Mouse (Mus musculus) lung, embryonic 14.5 days (tissue): ENCODE results near the gene Wdr82. TPM values are rescaled to one million over a fixed set of nuclear protein-coding genes. Genes with fewer than 3 reads are reported as not detected.

Source experiments
- ATAC-seq: fragments of 200-750 bp; cut with Nextera tagmentation; 2 replicates; pipeline ENCODE4 v1.8.0; 2017; ENCODE audit warnings: mild to moderate bottlenecking, moderate TSS enrichment, moderate library complexity; ENCODE audit not compliant: insufficient read depth
- DNase-seq: peaks from one replicate; pipeline ENCODE4 v3.0.0-alpha.2; 2015
- H3K27ac ChIP-seq: fragments of 300-500 bp; sonication (generic); 2 replicates; pipeline ENCODE4 v1.5.1; 2014; ENCODE audit warnings: low read depth, mild to moderate bottlenecking, moderate library complexity
- H3K27me3 ChIP-seq: fragments of 300-500 bp; sonication (generic); 2 replicates; pipeline ENCODE4 v1.6.1; 2014; ENCODE audit warnings: low read length, control low read depth; ENCODE audit not compliant: insufficient read depth
- H3K36me3 ChIP-seq: fragments of 300-500 bp; sonication (generic); 2 replicates; pipeline ENCODE4 v1.6.1; 2014; ENCODE audit warnings: control low read depth; ENCODE audit not compliant: insufficient read depth
- H3K4me1 ChIP-seq: fragments of 300-500 bp; sonication (generic); 2 replicates; pipeline ENCODE4 v1.6.1; 2014; ENCODE audit warnings: antibody characterized with exemption, control low read depth; ENCODE audit not compliant: insufficient read depth
- H3K4me2 ChIP-seq: fragments of 300-500 bp; sonication (generic); 2 replicates; pipeline ENCODE4 v1.6.1; 2014; ENCODE audit warnings: mild to moderate bottlenecking
- H3K4me3 ChIP-seq: fragments of 300-500 bp; sonication (generic); 2 replicates; pipeline ENCODE4 v1.5.1; 2014; ENCODE audit warnings: low read depth, low read length
- H3K9ac ChIP-seq: fragments of 300-500 bp; sonication (generic); 2 replicates; pipeline ENCODE4 v1.6.1; 2014
- H3K9me3 ChIP-seq: fragments of 300-500 bp; sonication (generic); 2 replicates; pipeline ENCODE4 v1.6.1; 2016; ENCODE audit warnings: low read depth, low read length, control low read depth
- CTCF ChIP-seq: IDR thresholded peaks from 2 replicates; pipeline ENCODE4 v1.5.1; 2016; ENCODE audit warnings: antibody characterized with exemption, low read depth
- WGBS: fragments of 180-500 bp; shearing (Covaris S2); extraction: QIAGEN DNeasy Blood & Tissue Kit; methylation state at CpG from one replicate; pipeline ENCODE4 v1.1.7; 2014; 5-methylcytosine and 5-hydroxymethylcytosine counted together
- polyA plus RNA-seq: library from polyadenylated mRNA; unstranded; fragments of >200 nt; fragmentation: Nextera tagmentation; extraction: Ambion mirVana; gene quantifications from 2 replicates; pipeline ENCODE4 v1.2.1, GENCODE M21; 2014

Wdr82 gene
- polyA plus RNA-seq, 1 experiment from 2014 or later = 26.9 TPM

- ATAC-seq (no peak), DNase-seq (no peak)
- H3K4me3 ChIP-seq = no peak overlapping the region
- no peak for TF ChIP-seq CTCF
- peaks cover 10% of the 10 kb centered on the region; the same call in 1 of the 2 replicates for H3K27me3 ChIP-seq
- no peaks in the 10 kb centered on the region for H3K9me3 ChIP-seq
- H3K4me2 ChIP-seq = no peak overlapping the region
- H3K36me3 ChIP-seq = no peaks in the 10 kb centered on the region
- no peak overlapping the region for H3K9ac ChIP-seq
- no peak overlapping the region for H3K27ac ChIP-seq
- peaks cover 6% of the 10 kb centered on the region for H3K4me1 ChIP-seq
- 76% methylated on average over 4 of the region's 4 CpGs for WGBS
These were observed 52.3 kb downstream of the Wdr82 start for GRCm38 (mm10) chr9:106222994-106223393.

- DNase-seq = no peak
- peak overlapping the region; percentile 36 for H3K4me3 ChIP-seq
- no peak for TF ChIP-seq CTCF
- H3K27me3 ChIP-seq = peaks cover 10% of the 10 kb centered on the region; the same call in 1 of the 2 replicates
- H3K27ac ChIP-seq = no peak overlapping the region; the same call in 1 of the 2 replicates
- ATAC-seq = peak; percentile 19
- WGBS = 55% methylated on average over 24 of the region's 24 CpGs
- H3K9me3 ChIP-seq = no peaks in the 10 kb centered on the region
- H3K4me2 ChIP-seq = peak overlapping the region; percentile 68
- peaks cover 6% of the 10 kb centered on the region for H3K4me1 ChIP-seq
- H3K36me3 ChIP-seq = no peaks in the 10 kb centered on the region
- H3K9ac ChIP-seq = peak overlapping the region; percentile 44
These were observed 54.9 kb downstream of the Wdr82 start for GRCm38 (mm10) chr9:106225469-106226150.

GRCm38 (mm10) chr9:106226151-106226682 lies 55.5 kb downstream of the Wdr82 start:
- Histone ChIP-seq H3K4me3 (peak overlapping the region; percentile 36), H3K9ac (peak overlapping the region; percentile 44), H3K4me1 (peaks cover 6% of the 10 kb centered on the region), H3K36me3 (no peaks in the 10 kb centered on the region), H3K4me2 (peak overlapping the region; percentile 68), H3K27ac (peak overlapping the region; percentile 2; the same call in 1 of the 2 replicates), H3K9me3 (no peaks in the 10 kb centered on the region), H3K27me3 (peaks cover 10% of the 10 kb centered on the region; the same call in 1 of the 2 replicates)
- WGBS = 5% methylated on average over 34 of the region's 34 CpGs
- DNase-seq (peak; percentile 78), ATAC-seq (peak; percentile 89)
- TF ChIP-seq CTCF = peak; percentile 64

GRCm38 (mm10) chr9:106227790-106228429 lies 57.2 kb downstream of the Wdr82 start:
- H3K9ac ChIP-seq = no peak overlapping the region
- no peak for TF ChIP-seq CTCF
- peaks cover 6% of the 10 kb centered on the region for H3K4me1 ChIP-seq
- 49% methylated on average over 8 of the region's 8 CpGs for WGBS
- no peak for ATAC-seq
- H3K27ac ChIP-seq = no peak overlapping the region
- peaks cover 10% of the 10 kb centered on the region; the same call in 1 of the 2 replicates for H3K27me3 ChIP-seq
- no peak overlapping the region for H3K4me3 ChIP-seq
- no peak for DNase-seq
- no peaks in the 10 kb centered on the region for H3K9me3 ChIP-seq
- H3K4me2 ChIP-seq = no peak overlapping the region
- peaks cover 8% of the 10 kb centered on the region for H3K36me3 ChIP-seq

- no peaks in the 10 kb centered on the region for H3K9me3 ChIP-seq
- TF ChIP-seq CTCF = no peak
- ATAC-seq (no peak), DNase-seq (no peak)
- no peak overlapping the region for H3K9ac ChIP-seq
- peaks cover 6% of the 10 kb centered on the region for H3K4me1 ChIP-seq
- H3K27me3 ChIP-seq = peaks cover 8% of the 10 kb centered on the region; the same call in 1 of the 2 replicates
- 73% methylated on average over 9 of the region's 9 CpGs for WGBS
- H3K4me2 ChIP-seq = no peak overlapping the region
- H3K4me3 ChIP-seq = no peak overlapping the region
- no peak overlapping the region for H3K27ac ChIP-seq
- peaks cover 31% of the 10 kb centered on the region for H3K36me3 ChIP-seq
These were observed 59.5 kb downstream of the Wdr82 start for GRCm38 (mm10) chr9:106230051-106230733.

GRCm38 (mm10) chr9:106230734-106231106 lies 60.0 kb downstream of the Wdr82 start:
- Histone ChIP-seq H3K27me3 (peaks cover 3% of the 10 kb centered on the region; the same call in 1 of the 2 replicates), H3K9ac (no peak overlapping the region), H3K27ac (no peak overlapping the region), H3K4me1 (peaks cover 3% of the 10 kb centered on the region), H3K4me3 (no peak overlapping the region), H3K9me3 (no peaks in the 10 kb centered on the region), H3K36me3 (peaks cover 36% of the 10 kb centered on the region), H3K4me2 (no peak overlapping the region)
- WGBS = 46% methylated on average over 3 of the region's 3 CpGs
- peak; percentile 51 for TF ChIP-seq CTCF
- peak; percentile 44 for DNase-seq
- no peak for ATAC-seq

- H3K4me2 ChIP-seq = no peak overlapping the region
- no peaks in the 10 kb centered on the region for H3K4me1 ChIP-seq
- H3K27ac ChIP-seq = no peak overlapping the region
- no peak for ATAC-seq
- DNase-seq = no peak
- H3K36me3 ChIP-seq = peaks cover 41% of the 10 kb centered on the region
- TF ChIP-seq CTCF = no peak
- H3K4me3 ChIP-seq = no peak overlapping the region
- WGBS = 70% methylated on average over 7 of the region's 7 CpGs
- no peak overlapping the region for H3K9ac ChIP-seq
- H3K27me3 ChIP-seq = no peaks in the 10 kb centered on the region
- H3K9me3 ChIP-seq = no peaks in the 10 kb centered on the region
These were observed 60.5 kb downstream of the Wdr82 start for GRCm38 (mm10) chr9:106231220-106231619.
